Mouse (Mus musculus): ENCODE measurements around the gene Crls1. TPM values are rescaled to one million over a fixed set of nuclear protein-coding genes. Genes with fewer than 3 reads are reported as not detected.
A peak's percentile ranks its signal among the peaks of the same experiment; 100 is the strongest.

The Crls1 gene
- total and polyA plus RNA-seq, 2 experiments from 2014 or later: 13.3 to 26.3 TPM

GRCm38 (mm10) chr2:132903498-132903897 lies 57.0 kb downstream of the Crls1 start:
- WGBS: 34% methylated on average over 3 of the region's 3 CpGs
- DNase-seq (ENCODE audit: low spot score) (peak; percentile 65), ATAC-seq (ENCODE audit: insufficient read depth, low read depth) (peak; percentile 60)
- no peaks in the 10 kb centered on the region for H3K36me3 ChIP-seq (replicated peaks; ENCODE audit: control insufficient read depth, insufficient read depth, low read length)
- H3K27me3 ChIP-seq (ENCODE audit: control insufficient read depth, insufficient read depth, low read length): no peaks in the 10 kb centered on the region
- no peaks in the 10 kb centered on the region for H3K4me1 ChIP-seq (ENCODE audit: control insufficient read depth, insufficient read depth)
- no peaks in the 10 kb centered on the region for H3K9me3 ChIP-seq (replicated peaks; ENCODE audit: control insufficient read depth, low read length)
- TF ChIP-seq CTCF (IDR thresholded peaks at IDR 0.05; ENCODE audit: low read depth) (peak; percentile 81), EP300 (IDR thresholded peaks at IDR 0.05; ENCODE audit: low read depth) (no peak)
- H3K4me2 ChIP-seq (ENCODE audit: low read depth, low read length): no peak overlapping the region
- no peak overlapping the region for H3K4me3 ChIP-seq (ENCODE audit: low read depth, low read length)
- H3K9ac ChIP-seq (replicated peaks; ENCODE audit: low read depth, low read length): no peak overlapping the region
- H3K27ac ChIP-seq (ENCODE audit: low read depth): no peak overlapping the region

GRCm38 (mm10) chr2:132904961-132905360 lies 58.5 kb downstream of the Crls1 start:
- no peak for TF ChIP-seq CTCF (IDR thresholded peaks at IDR 0.05; ENCODE audit: low read depth)
- TF ChIP-seq EP300 (IDR thresholded peaks at IDR 0.05; ENCODE audit: low read depth): no peak
- no peak overlapping the region for H3K4me2 ChIP-seq (ENCODE audit: low read depth, low read length)
- ATAC-seq (ENCODE audit: insufficient read depth, low read depth) (no peak), DNase-seq (ENCODE audit: low spot score) (no peak)
- H3K27me3 ChIP-seq (ENCODE audit: control insufficient read depth, insufficient read depth, low read length): no peaks in the 10 kb centered on the region
- H3K4me1 ChIP-seq (ENCODE audit: control insufficient read depth, insufficient read depth): no peaks in the 10 kb centered on the region
- no peak overlapping the region for H3K4me3 ChIP-seq (ENCODE audit: low read depth, low read length)
- no peaks in the 10 kb centered on the region for H3K36me3 ChIP-seq (replicated peaks; ENCODE audit: control insufficient read depth, insufficient read depth, low read length)
- WGBS: 65% methylated on average over 2 of the region's 2 CpGs
- H3K9me3 ChIP-seq (replicated peaks; ENCODE audit: control insufficient read depth, low read length): no peaks in the 10 kb centered on the region
- no peak overlapping the region for H3K27ac ChIP-seq (ENCODE audit: low read depth)
- no peak overlapping the region for H3K9ac ChIP-seq (replicated peaks; ENCODE audit: low read depth, low read length)

- DNase-seq (ENCODE audit: low spot score) (no peak), ATAC-seq (ENCODE audit: insufficient read depth, low read depth) (no peak)
- no peaks in the 10 kb centered on the region for H3K27me3 ChIP-seq (ENCODE audit: control insufficient read depth, insufficient read depth, low read length)
- H3K4me2 ChIP-seq (ENCODE audit: low read depth, low read length): no peak overlapping the region
- no peaks in the 10 kb centered on the region for H3K36me3 ChIP-seq (replicated peaks; ENCODE audit: control insufficient read depth, insufficient read depth, low read length)
- H3K9me3 ChIP-seq (replicated peaks; ENCODE audit: control insufficient read depth, low read length): no peaks in the 10 kb centered on the region
- H3K4me3 ChIP-seq (ENCODE audit: low read depth, low read length): no peak overlapping the region
- no peaks in the 10 kb centered on the region for H3K4me1 ChIP-seq (ENCODE audit: control insufficient read depth, insufficient read depth)
- no peak overlapping the region for H3K27ac ChIP-seq (ENCODE audit: low read depth)
- 22% methylated on average over 8 of the region's 8 CpGs for WGBS
- no peak overlapping the region for H3K9ac ChIP-seq (replicated peaks; ENCODE audit: low read depth, low read length)
- no peak for TF ChIP-seq EP300 (IDR thresholded peaks at IDR 0.05; ENCODE audit: low read depth)
- TF ChIP-seq CTCF (IDR thresholded peaks at IDR 0.05; ENCODE audit: low read depth): peak; percentile 63
These were observed 60.3 kb downstream of the Crls1 start for GRCm38 (mm10) chr2:132906763-132907162.

GRCm38 (mm10) chr2:132914785-132915184 lies 68.3 kb downstream of the Crls1 start:
- no peak for TF ChIP-seq CTCF (IDR thresholded peaks at IDR 0.05; ENCODE audit: low read depth)
- no peaks in the 10 kb centered on the region for H3K4me1 ChIP-seq (ENCODE audit: control insufficient read depth, insufficient read depth)
- no peak overlapping the region for H3K27ac ChIP-seq (ENCODE audit: low read depth)
- no peak overlapping the region for H3K9ac ChIP-seq (replicated peaks; ENCODE audit: low read depth, low read length)
- H3K36me3 ChIP-seq (replicated peaks; ENCODE audit: control insufficient read depth, insufficient read depth, low read length): no peaks in the 10 kb centered on the region
- H3K9me3 ChIP-seq (replicated peaks; ENCODE audit: control insufficient read depth, low read length): no peaks in the 10 kb centered on the region
- no peaks in the 10 kb centered on the region for H3K27me3 ChIP-seq (ENCODE audit: control insufficient read depth, insufficient read depth, low read length)
- DNase-seq (ENCODE audit: low spot score) (no peak), ATAC-seq (ENCODE audit: insufficient read depth, low read depth) (no peak)
- no peak overlapping the region for H3K4me3 ChIP-seq (ENCODE audit: low read depth, low read length)
- no peak overlapping the region for H3K4me2 ChIP-seq (ENCODE audit: low read depth, low read length)
- WGBS: 70% methylated on average over 1 of the region's 1 CpGs

Other genes with a start within 250 kb of the Crls1 start
- gene Shld1, start 159.7 kb upstream of the Crls1 start, total RNA-seq (2014; rRNA removed; ENCODE audit: low replicate concordance): 23.3 and 24.1 TPM in 2 replicates
- 14.1 and 16.4 TPM in 2 replicates for gene Shld1, start 159.7 kb upstream of the Crls1 start, polyA plus RNA-seq (2015; fragmentation: Nextera tagmentation; extraction: Ambion mirVana)
- gene Chgb, start 65.4 kb upstream of the Crls1 start, total RNA-seq (2014; rRNA removed; ENCODE audit: low replicate concordance): not detected in 2 replicates
- gene Chgb, start 65.4 kb upstream of the Crls1 start, polyA plus RNA-seq (2015; fragmentation: Nextera tagmentation; extraction: Ambion mirVana): 0.15 TPM in 2 replicates
- 6.1 and 6.9 TPM in 2 replicates for gene Trmt6, start 30.6 kb upstream of the Crls1 start, total RNA-seq (2014; rRNA removed; ENCODE audit: low replicate concordance)
- gene Trmt6, start 30.6 kb upstream of the Crls1 start, polyA plus RNA-seq (2015; fragmentation: Nextera tagmentation; extraction: Ambion mirVana): 18.6 and 22.1 TPM in 2 replicates
- 2.1 and 3.4 TPM in 2 replicates for gene Mcm8, start 30.5 kb upstream of the Crls1 start, total RNA-seq (2014; rRNA removed; ENCODE audit: low replicate concordance)
- 3.4 and 4.0 TPM in 2 replicates for gene Mcm8, start 30.5 kb upstream of the Crls1 start, polyA plus RNA-seq (2015; fragmentation: Nextera tagmentation; extraction: Ambion mirVana)
- 19.8 and 25.6 TPM in 2 replicates for gene Lrrn4, start 34.2 kb downstream of the Crls1 start, total RNA-seq (2014; rRNA removed; ENCODE audit: low replicate concordance)
- gene Lrrn4, start 34.2 kb downstream of the Crls1 start, polyA plus RNA-seq (2015; fragmentation: Nextera tagmentation; extraction: Ambion mirVana): 8.5 and 8.6 TPM in 2 replicates
- gene Fermt1, start 99.2 kb downstream of the Crls1 start, total RNA-seq (2014; rRNA removed; ENCODE audit: low replicate concordance): not detected in 2 replicates
- not detected in 2 replicates for gene Fermt1, start 99.2 kb downstream of the Crls1 start, polyA plus RNA-seq (2015; fragmentation: Nextera tagmentation; extraction: Ambion mirVana)

Data from heart, postnatal 0 days (tissue).